23 mouse cellular contexts compared by ENCODE assay signal in genomic region chr1:40190837-40191236, GRCm38 (mm10). TPM values are rescaled to one million over a fixed set of nuclear protein-coding genes. Genes with fewer than 3 reads are reported as not detected.
DNase-seq lines count a peak whose midpoint lies in the region; ATAC-seq and TF ChIP-seq lines count a peak whose summit lies in the region.
"Had no signal": no experiment of that assay in that cellular context is flagged by ENCODE, and none has a peak within 500 bp of the region (broad histone marks: within the 10 kb centered on the region; RNA-seq: fewer than 3 reads in every experiment).

No protein-coding gene starts in this region.

- no peak overlapping the region for H3K9ac ChIP-seq in kidney, postnatal 0 days (ENCODE audit: low read depth, low read length)
- no peak overlapping the region for H3K9ac ChIP-seq in lung, embryonic 16.5 days (ENCODE audit: low read length)
- H3K9ac ChIP-seq: embryonic facial prominence, embryonic 12.5 days; forebrain, embryonic 13.5 days; forebrain, embryonic 15.5 days had no signal

- no peaks in the 10 kb centered on the region for H3K4me1 ChIP-seq in kidney, postnatal 0 days (replicated peaks; ENCODE audit: insufficient read depth, low read length)
- H3K4me1 ChIP-seq in lung, embryonic 16.5 days (replicated peaks; ENCODE audit: control insufficient read depth, insufficient read depth, low read length): peaks cover 16% of the 10 kb centered on the region
- H3K4me1 ChIP-seq in lung, adult 2 months (ENCODE audit: control insufficient read depth, insufficient read depth, low read length): peaks cover 5% of the 10 kb centered on the region; the same call in 1 of the 2 replicates
- H3K4me1 ChIP-seq: embryonic facial prominence, embryonic 10.5 days; forebrain, embryonic 13.5 days; forebrain, embryonic 15.5 days had no signal

- H3K4me3 ChIP-seq in kidney, postnatal 0 days (replicated peaks; ENCODE audit: low read depth, low read length): no peak overlapping the region
- H3K4me3 ChIP-seq in lung, embryonic 16.5 days (ENCODE audit: low read length): no peak overlapping the region
- H3K4me3 ChIP-seq in lung, adult 2 months (replicated peaks; ENCODE audit: extremely low read depth, low read depth, low read length): no peak overlapping the region
- H3K4me3 ChIP-seq: embryonic facial prominence, embryonic 10.5 days; embryonic facial prominence, embryonic 12.5 days; forebrain, embryonic 13.5 days; forebrain, embryonic 15.5 days had no signal

- no peaks in the 10 kb centered on the region for H3K36me3 ChIP-seq in kidney, postnatal 0 days (ENCODE audit: insufficient read depth, low read length)
- H3K36me3 ChIP-seq in lung, embryonic 16.5 days (ENCODE audit: control insufficient read depth, insufficient read depth, low read length): no peaks in the 10 kb centered on the region
- H3K36me3 ChIP-seq: embryonic facial prominence, embryonic 10.5 days; embryonic facial prominence, embryonic 12.5 days; forebrain, embryonic 15.5 days; G1E had no signal

- no peaks in the 10 kb centered on the region for H3K27me3 ChIP-seq in kidney, postnatal 0 days (ENCODE audit: insufficient read depth, low read length)
- H3K27me3 ChIP-seq in lung, embryonic 16.5 days (ENCODE audit: control insufficient read depth, insufficient read depth, low read depth, low read length): no peaks in the 10 kb centered on the region
- H3K27me3 ChIP-seq: CH12.LX; embryonic facial prominence, embryonic 12.5 days; forebrain, embryonic 13.5 days; forebrain, embryonic 15.5 days; Patski had no signal

- H3K27ac ChIP-seq in kidney, postnatal 0 days: no peak overlapping the region
- H3K27ac ChIP-seq in lung, embryonic 16.5 days (ENCODE audit: low read length): peak overlapping the region; percentile 20; the same call in 1 of the 2 replicates
- H3K27ac ChIP-seq: embryonic facial prominence, embryonic 10.5 days; embryonic facial prominence, embryonic 12.5 days; forebrain, embryonic 13.5 days; forebrain, embryonic 15.5 days had no signal

- peak; percentile 11 for DNase-seq in kidney, postnatal 0 days (ENCODE audit: low spot score)
- DNase-seq in kidney, postnatal 4 days: no peak
- no peak for DNase-seq in lung, adult 2 months
- peak; percentile 39 for DNase-seq in lung, postnatal 25 days (ENCODE audit: low spot score)
- no peak for DNase-seq in lung, postnatal 4 days
- DNase-seq: adrenal gland, adult 8-10 months; adrenal gland, postnatal 14 days; adrenal gland, postnatal 36 days; B cell, adult 2 months; cerebellum, adult 11-12 months; cerebellum, adult 2 months; cerebellum, adult 9-10 months; cerebellum, postnatal 10 days; cerebellum, postnatal 25 days had no signal

- H3K9me3 ChIP-seq in kidney, postnatal 0 days (replicated peaks; ENCODE audit: low read length): no peaks in the 10 kb centered on the region
- no peaks in the 10 kb centered on the region for H3K9me3 ChIP-seq in lung, embryonic 16.5 days (ENCODE audit: control insufficient read depth, low read length)
- H3K9me3 ChIP-seq: embryonic facial prominence, embryonic 10.5 days; embryonic facial prominence, embryonic 12.5 days; forebrain, embryonic 13.5 days; forebrain, embryonic 15.5 days; G1E had no signal

- no peak overlapping the region for H3K4me2 ChIP-seq in kidney, postnatal 0 days (ENCODE audit: low read length)
- H3K4me2 ChIP-seq in lung, embryonic 16.5 days (ENCODE audit: low read depth, low read length): no peak overlapping the region
- H3K4me2 ChIP-seq: embryonic facial prominence, embryonic 12.5 days; forebrain, embryonic 13.5 days; forebrain, embryonic 15.5 days had no signal

- no peak for TF ChIP-seq CTCF in kidney, postnatal 0 days (IDR thresholded peaks at IDR 0.05; ENCODE audit: low read depth)
- no peak for TF ChIP-seq CTCF in lung, adult 2 months (IDR thresholded peaks at IDR 0.05; ENCODE audit: insufficient read depth, low read length)

- WGBS in kidney, postnatal 0 days: 80% methylated on average over 5 of the region's 5 CpGs
- 41% methylated on average over 5 of the region's 5 CpGs for WGBS in lung, embryonic 16.5 days
- WGBS in lung, adult 2 months: 62% methylated on average over 5 of the region's 5 CpGs

- no peak for TF ChIP-seq POLR2A in lung, adult 2 months (IDR thresholded peaks at IDR 0.05; ENCODE audit: borderline replicate concordance, extremely low read depth, low read depth, low read length)

- ATAC-seq in kidney, postnatal 0 days (replicated peaks; ENCODE audit: low FRiP score, low read depth): no peak
- ATAC-seq in lung, embryonic 16.5 days (ENCODE audit: low read depth): peak; percentile 56; the same call in 1 of the 2 replicates
- ATAC-seq: CD4-positive, CD25-positive, alpha-beta regulatory T cell, adult 4 months; forebrain, embryonic 13.5 days; forebrain, embryonic 15.5 days; Patski had no signal

RNA-seq across cellular contexts. Expression of gene Il1r1, which starts 34.0 kb away (rescaled TPM):
- 5.6 and 6.1 TPM in 2 replicates for polyA plus RNA-seq in kidney, postnatal 0 days (2015; fragmentation: Nextera tagmentation; extraction: Ambion mirVana)
- 11.2 and 11.7 TPM in 2 replicates for polyA plus RNA-seq in lung, embryonic 16.5 days (2015; fragmentation: Nextera tagmentation; extraction: Ambion mirVana)
- polyA plus RNA-seq in lung, adult 2 months (2012; rRNA removed): 9.2 and 14.1 TPM in 2 replicates
- polyA plus RNA-seq: CD4-positive, CD25-positive, alpha-beta regulatory T cell, adult 4 months; G1E had no signal

Comparison
In these comparisons a context has a peak if more than half of its experiments do, and no peak if none do; other contexts are left out.
1. DNase-seq: peak in kidney, postnatal 0 days (single experiment) and lung, postnatal 25 days (single experiment); none in kidney, postnatal 4 days (0 of 2), lung, adult 2 months (single experiment) and lung, postnatal 4 days (0 of 2).